Mouse (Mus musculus): ENCODE results near the gene Ubl3. TPM values are rescaled to one million over a fixed set of nuclear protein-coding genes. Genes with fewer than 3 reads are reported as not detected.

The Ubl3 gene
- total RNA-seq, 2 experiments from 2014 or later = 140 to 141 TPM

DNA sequence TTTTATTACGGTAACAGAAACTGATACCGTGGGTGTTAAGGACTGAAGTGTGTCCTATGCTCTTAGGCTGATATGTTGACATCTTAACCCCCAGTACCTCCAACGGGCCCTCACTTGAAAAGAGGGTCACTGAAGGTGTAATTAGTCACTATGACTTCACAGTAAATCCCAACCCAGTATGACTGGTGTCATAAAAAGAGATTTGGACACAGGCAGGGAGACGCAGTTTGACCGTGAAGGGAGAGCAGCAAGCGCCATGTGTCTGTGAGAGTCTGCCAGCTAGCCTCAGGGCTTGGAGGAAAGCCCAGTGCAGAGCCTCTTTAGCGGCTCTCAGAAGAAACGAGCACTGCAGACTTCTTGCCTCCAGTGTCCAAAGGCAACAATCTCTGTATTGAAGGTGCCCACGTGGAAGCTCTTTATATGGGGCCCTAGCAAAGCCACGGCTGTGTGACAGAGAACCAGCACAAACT lies 62.8 kb downstream of the Ubl3 start:
- peak overlapping the region; percentile 71 for H3K27ac ChIP-seq
- intact Hi-C loops (cut with DNase I) = loop anchor here (5.0 kb wide), 2 partner anchors 43 to 58 kb away; no protein-coding TSS in a partner anchor
- peak overlapping the region; percentile 60 for H3K4me3 ChIP-seq
- no peak for TF ChIP-seq CTCF (IDR thresholded peaks at IDR 0.05)
- DNase-seq = peak; percentile 86

DNA sequence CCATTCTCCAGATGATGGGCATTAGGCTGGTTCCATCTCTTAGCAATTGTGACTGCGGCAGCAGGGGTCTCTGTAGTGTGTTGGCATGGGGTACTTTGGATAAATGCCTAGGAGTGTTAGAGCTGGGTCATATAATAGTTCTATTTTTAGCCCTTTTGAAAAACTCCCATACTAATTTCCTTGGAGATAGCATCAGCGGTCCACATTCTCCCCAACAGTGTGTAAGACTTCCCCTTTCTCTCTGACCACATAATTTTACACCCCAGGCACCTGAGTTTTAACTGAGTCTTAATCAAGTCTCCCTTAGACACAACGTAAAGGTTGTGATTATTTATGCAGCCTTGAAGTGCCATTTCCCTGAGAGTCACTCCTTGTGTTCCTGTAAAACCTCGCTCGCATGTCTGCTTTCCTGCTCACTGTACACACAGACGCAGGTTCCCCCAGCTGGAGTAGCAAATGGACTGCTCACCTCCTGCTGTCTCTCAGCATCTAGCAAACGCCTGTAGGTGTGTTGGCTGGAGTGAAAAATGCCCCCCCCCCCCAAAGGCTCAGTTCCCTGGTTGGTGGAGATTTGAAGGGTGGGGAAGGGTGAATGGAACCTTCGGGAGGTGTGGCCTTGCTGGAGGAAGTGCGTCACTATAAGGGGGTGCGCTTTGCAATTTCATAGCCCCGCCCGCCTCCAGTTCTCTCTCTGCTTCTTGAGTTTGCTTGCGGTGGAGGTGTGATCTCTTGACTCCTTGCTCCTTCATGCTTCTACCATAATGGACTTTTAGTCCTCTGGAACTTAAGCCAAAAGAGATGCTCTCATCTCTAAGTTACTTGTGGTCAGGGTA lies 63.5 kb downstream of the Ubl3 start:
- intact Hi-C loops (cut with DNase I) = no loop called here
- Histone ChIP-seq H3K4me3 (peak overlapping the region; percentile 60), H3K27ac (peak overlapping the region; percentile 71)
- peak; percentile 50 for DNase-seq
- TF ChIP-seq CTCF (IDR thresholded peaks at IDR 0.05) = no peak

DNA sequence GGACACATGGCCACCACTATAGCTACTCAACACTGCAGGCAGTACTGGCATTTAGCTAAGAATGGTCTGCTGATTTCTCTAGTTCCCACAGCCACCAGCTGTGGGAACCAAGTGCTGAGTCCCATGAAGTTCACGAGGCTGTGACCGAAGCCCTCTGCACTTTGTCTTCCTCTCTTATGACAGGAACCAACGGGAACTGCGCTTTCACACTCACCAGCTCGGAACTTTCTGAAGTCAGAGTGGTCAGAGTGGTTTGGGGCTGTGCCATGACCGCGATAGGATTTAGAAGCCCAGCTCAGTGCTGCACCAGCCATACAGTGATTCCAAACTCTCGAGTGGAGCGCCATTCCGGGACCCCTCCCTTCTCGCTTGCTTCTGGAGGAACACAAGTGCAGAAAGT lies 66.4 kb downstream of the Ubl3 start:
- intact Hi-C loops (cut with DNase I) = no loop called here
- DNase-seq = no peak
- TF ChIP-seq CTCF (IDR thresholded peaks at IDR 0.05) = no peak

DNA sequence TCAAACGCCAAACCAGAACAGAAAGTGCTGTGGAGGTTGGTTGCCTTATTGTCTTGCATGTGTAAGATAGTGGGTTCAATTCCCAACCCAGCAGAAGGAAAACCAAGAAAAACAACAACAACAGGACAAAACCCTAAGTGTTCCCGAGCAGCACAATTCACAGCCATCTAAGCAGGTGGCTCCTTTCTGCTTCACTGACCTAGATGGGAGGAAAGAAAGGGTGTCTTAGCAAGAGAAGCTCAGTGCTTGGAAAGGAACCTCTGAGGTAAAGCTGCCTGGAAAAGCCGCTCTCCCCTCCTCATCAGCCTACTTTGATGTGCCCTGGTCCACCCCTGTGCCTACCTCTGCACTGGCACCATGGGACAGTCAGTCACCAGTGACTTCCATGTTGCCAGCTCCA lies 70.8 kb downstream of the Ubl3 start:
- TF ChIP-seq CTCF (IDR thresholded peaks at IDR 0.05) = no peak
- intact Hi-C loops (cut with DNase I) = no loop called here

More for the DNA sequence above, 66.4 kb downstream of the Ubl3 start:
- Histone ChIP-seq H3K27ac (no peak overlapping the region), H3K4me3 (no peak overlapping the region)

DNA sequence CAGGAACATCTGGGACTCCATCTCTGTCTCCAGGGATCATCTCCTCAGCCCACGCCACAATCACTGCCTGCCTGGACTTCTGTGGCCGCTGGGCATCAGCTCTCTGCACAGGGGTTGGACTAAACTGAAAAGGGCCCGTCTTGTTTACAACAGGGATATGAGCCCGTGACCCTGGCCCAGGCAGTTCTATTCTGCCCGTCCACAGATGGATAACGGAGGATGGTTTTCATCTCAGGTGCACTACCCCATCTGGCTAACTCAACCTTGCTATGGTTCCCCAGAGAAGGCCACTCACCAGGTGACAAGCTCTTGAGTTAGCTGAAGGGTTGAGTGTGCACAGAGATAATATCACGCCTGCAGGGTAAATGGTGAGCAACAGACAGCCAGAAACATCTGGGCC lies 78.2 kb downstream of the Ubl3 start:
- intact Hi-C loops (cut with DNase I) = no loop called here
- no peak for TF ChIP-seq CTCF (IDR thresholded peaks at IDR 0.05)
- DNase-seq = no peak
- H3K27ac ChIP-seq = no peak overlapping the region
- no peak overlapping the region for H3K4me3 ChIP-seq

More for the DNA sequence above, 70.8 kb downstream of the Ubl3 start:
- no peak overlapping the region for H3K27ac ChIP-seq
- no peak overlapping the region for H3K4me3 ChIP-seq
- DNase-seq = no peak

DNA sequence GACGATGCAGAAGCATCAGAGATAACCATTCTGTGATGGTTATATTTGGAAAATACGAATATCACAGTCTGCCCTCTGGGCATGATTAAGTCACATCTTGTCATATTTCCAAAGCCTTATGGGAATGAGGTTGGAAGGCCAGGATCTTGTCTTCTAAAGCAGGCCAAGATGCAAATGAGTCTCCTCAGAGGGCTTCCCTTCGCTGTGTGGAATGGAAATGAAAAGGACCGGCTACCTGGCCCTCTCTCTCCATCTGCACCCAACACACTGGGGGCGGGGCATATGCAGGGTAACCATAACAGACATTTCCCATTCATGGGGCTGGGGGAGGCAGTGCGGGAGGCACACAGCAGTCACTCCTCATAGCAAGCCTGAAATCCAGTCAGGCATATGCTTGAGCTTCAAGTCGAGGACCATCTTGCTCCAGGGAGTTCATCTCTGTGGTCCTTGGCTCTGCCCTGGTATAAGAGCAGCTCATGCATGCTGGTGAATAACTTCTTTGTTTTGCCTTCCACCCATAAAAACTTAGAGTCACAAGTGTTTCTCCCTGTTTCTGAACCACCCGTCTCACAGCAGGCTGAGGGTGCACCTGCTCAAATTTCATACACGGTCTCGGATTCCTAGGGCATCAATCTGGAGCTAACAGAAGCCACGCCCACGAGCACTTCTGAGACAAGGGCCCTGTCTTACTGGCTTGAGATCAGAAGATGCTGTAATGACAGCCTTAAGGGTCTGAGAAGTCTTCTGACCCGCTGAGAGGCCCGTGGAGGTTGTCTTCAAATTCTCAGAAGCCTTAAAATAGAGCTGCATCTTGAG lies 83.8 kb downstream of the Ubl3 start:
- no peak for TF ChIP-seq CTCF (IDR thresholded peaks at IDR 0.05)
- no peak for DNase-seq
- intact Hi-C loops (cut with DNase I) = no loop called here
- no peak overlapping the region for H3K4me3 ChIP-seq
- H3K27ac ChIP-seq = no peak overlapping the region

DNA sequence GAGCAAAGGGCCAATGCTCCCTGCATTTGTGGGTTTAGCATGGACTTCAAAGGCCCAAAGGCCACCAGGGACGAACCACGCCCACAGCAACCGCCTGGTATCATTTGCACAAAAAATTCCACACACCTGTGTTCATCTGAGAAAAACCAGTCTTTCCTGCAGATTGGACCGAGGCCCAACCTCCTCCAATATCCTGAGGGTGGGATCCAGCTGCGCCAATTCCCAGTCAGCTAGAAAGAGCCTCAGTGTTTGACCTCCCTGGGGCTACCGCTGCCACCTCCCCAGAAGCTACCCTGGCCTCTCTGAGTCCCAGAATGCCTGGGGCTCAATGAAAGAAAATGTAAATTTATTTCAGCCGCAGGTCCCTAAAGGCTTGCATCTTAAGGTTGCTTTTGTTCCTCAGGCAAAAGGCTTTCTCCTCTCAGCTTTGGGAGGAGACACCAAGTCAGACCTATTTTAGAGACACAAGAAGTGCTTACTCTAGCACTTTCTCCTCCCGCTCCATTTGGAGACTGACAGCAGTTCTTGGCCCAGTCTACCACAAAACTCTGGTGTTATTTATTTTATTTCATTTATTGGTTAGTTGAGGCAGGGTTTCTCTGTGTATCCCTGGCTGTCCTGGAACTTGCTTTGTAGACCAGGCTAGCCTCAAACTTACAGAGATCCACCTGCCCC lies 85.5 kb downstream of the Ubl3 start:
- Histone ChIP-seq H3K4me3 (no peak overlapping the region), H3K27ac (no peak overlapping the region)
- no peak for TF ChIP-seq CTCF (IDR thresholded peaks at IDR 0.05)
- intact Hi-C loops (cut with DNase I) = no loop called here
- no peak for DNase-seq

DNA sequence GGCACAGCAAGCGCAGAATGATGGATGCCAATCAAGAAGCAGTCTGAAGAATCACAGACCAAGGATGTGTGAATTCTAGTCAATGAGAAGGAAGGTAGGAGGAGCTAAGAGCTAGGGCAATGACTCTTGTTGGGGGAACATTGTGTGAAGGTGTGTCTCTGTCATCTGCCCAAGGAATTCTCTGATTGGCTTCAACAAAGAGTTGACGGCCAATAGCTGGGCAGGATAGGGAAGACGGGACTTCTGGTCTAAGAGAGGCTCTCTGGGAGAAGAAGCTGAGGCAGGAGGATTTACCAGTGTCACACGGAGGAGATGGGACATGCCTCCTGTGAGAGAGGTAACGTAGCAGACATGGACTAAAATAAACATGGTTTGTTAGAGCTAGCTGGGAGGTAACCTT lies 86.5 kb downstream of the Ubl3 start:
- no peak for DNase-seq
- intact Hi-C loops (cut with DNase I) = no loop called here
- no peak for TF ChIP-seq CTCF (IDR thresholded peaks at IDR 0.05)
- Histone ChIP-seq H3K27ac (no peak overlapping the region), H3K4me3 (no peak overlapping the region)

DNA sequence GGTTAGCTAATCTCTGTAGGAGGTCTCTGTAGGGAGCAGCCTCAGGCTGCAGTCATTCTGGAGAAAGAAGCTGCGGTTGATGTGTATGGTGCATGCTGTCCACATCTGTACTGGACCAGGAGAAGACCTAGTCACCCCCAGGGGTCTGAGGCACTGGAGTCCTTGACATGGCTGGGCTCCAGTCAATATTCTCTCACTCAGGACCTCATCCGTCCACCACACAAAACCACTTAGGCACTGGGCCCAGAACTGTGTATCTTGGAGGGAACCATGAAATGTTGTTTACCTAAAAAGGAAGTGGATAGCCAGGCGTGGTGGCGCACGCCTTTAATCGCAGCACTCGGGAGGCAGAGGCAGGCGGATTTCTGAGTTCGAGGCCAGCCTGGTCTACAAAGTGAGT lies 87.5 kb downstream of the Ubl3 start:
- TF ChIP-seq CTCF (IDR thresholded peaks at IDR 0.05) = no peak
- Histone ChIP-seq H3K27ac (no peak overlapping the region), H3K4me3 (no peak overlapping the region)
- DNase-seq = no peak
- intact Hi-C loops (cut with DNase I) = no loop called here

DNA sequence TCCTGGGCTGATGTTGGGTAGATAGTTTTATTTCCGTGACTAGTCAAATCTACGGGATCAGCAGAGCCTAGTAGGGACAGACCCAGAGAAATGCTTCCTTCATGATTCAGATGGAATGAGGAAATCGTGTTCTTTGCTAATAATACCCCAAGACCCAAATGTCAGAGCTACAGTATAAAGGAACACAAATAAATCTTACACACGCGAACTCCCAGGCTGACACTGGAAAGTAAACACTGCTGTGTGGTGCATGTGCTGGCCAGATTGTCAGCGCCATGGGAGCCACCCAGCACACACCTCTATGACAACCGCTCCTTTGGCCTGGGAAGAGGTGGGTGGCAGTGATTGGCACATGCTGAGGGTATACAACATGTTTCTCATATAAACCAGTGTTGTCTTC lies 88.1 kb downstream of the Ubl3 start:
- DNase-seq = no peak
- H3K4me3 ChIP-seq = no peak overlapping the region
- H3K27ac ChIP-seq = no peak overlapping the region
- intact Hi-C loops (cut with DNase I) = no loop called here
- no peak for TF ChIP-seq CTCF (IDR thresholded peaks at IDR 0.05)

DNA sequence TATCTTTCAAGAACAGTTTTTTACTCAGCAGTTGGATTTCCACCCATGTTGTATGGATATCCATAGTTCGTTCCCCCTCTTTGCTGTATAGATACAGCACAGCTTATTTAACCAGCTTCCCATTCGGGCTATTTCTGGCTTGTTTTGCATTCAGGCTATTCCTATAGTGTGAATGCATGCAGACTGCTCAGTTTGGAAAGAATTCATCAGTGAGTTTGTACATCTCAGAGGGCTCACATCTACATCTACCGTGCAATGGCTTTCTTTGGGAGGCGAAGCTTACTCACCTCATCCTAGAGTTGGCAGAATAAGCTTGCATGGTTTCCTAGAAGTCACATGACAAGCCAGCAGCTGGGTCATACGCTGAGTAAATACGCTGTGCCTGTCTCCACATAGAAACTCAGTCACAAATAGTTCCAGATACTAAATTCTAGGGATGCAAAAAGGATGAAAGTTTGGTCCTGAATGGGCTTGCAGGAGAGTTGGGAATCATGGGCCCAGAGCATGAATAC lies 88.8 kb downstream of the Ubl3 start:
- TF ChIP-seq CTCF (IDR thresholded peaks at IDR 0.05) = no peak
- DNase-seq = no peak
- Histone ChIP-seq H3K27ac (no peak overlapping the region), H3K4me3 (no peak overlapping the region)
- intact Hi-C loops (cut with DNase I) = no loop called here

Other genes with a start within 250 kb of the Ubl3 start
- gene Slc7a1, start 152.9 kb downstream of the Ubl3 start, total RNA-seq (2021) = 1 to 10 TPM; 2.4 to 3.0 TPM

All from gastrocnemius, adult 2 months (tissue).